Mouse (Mus musculus) neutrophil, adult 5-6 weeks (primary cell): ENCODE results near the gene Ripply3. TPM values are rescaled to one million over a fixed set of nuclear protein-coding genes. Genes with fewer than 3 reads are reported as not detected.
"Not testable (repeated sequence)": the region's sequence is repeated elsewhere in the genome, so short reads cannot be mapped to it uniquely, and the experiment has no call there.

Experiments used
- ATAC-seq: fragments of 151-379, 151-347 bp; 2 replicates; pipeline ENCODE4 v1.8.0; 2017; ENCODE audit warnings: mild to moderate bottlenecking, moderate TSS enrichment; ENCODE audit not compliant: insufficient number of reproducible peaks, poor library complexity, low FRiP score, severe bottlenecking; ENCODE audit errors: extremely low read depth
- total RNA-seq: library from RNA; stranded (forward); fragments of 200-1000 nt; gene quantifications from 2 replicates; pipeline ENCODE4 v1.2.3, GENCODE M21; 2017

The Ripply3 gene
- total RNA-seq, 1 experiment from 2014 or later, result not detected

DNA sequence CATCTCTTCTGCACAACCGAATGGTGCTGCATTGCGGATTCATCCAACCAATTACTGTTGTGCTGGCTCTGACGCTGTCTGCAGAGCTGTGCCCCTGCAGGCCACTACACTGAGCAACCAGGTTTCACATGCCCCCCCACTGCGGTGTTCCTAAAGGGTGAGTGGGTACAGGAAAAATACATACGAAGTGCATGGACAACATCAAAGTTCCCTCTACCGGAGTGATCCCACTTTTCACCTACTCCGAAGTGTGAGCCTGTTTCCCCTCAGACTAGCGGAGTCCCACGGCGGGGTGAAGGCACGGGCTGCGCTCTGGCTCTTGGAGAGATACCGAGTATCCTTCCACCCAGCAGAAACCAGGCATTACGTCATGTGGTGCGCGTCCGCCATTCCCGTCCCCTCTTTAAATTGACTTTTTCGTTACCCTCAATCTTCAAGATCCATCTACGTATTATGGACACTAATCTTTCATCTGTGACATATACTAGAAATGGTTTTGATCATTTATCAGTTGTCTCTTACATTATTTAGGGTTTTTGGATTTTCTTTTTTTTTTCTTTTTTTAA, 15.5 kb upstream of the Ripply3 start:
- peak; percentile 78 for ATAC-seq

DNA sequence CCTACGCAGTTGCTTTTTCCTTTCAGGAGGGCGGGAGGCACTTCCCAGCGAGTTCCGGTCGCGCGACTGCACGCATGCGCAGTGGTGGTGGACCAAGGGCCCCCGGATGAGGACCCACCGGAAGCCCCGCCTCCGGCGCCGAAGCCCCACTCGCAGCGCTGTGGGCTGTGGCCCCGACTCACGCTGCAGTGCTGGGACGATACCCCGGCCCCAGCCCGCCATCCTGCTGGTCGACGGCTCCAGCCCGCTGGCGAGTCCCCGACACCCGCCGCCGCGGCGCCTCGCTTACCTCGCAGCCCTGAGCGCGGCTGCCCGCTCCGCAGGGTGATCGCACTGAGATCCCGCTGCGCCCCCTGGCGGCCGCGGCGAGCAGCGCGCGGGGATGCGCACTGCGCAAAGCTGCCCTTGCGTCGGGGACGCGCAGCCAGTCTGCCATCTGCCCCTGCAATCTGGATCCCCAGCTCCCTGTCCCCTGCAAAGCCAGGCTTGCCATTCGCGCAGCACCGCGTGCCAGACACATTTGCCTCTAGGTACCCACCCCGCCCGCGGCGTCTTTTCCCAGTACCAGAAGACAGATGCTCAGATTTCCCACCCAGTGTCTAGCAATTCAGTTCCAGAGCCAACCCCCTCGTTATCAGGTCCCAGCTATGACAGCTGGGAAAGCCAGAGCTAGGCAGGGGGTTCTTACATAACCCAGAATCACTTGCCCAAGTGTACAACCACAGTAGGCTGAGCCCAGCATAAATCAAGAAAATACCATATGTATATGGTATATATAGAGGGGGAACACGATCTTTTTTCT, 14.8 kb upstream of the Ripply3 start, which contains the start of gene Hlcs:
Gene Hlcs, minus strand, starts transcription at position 343 of the 802 bp plus-strand sequence.
- ATAC-seq, result peak; percentile 71

DNA sequence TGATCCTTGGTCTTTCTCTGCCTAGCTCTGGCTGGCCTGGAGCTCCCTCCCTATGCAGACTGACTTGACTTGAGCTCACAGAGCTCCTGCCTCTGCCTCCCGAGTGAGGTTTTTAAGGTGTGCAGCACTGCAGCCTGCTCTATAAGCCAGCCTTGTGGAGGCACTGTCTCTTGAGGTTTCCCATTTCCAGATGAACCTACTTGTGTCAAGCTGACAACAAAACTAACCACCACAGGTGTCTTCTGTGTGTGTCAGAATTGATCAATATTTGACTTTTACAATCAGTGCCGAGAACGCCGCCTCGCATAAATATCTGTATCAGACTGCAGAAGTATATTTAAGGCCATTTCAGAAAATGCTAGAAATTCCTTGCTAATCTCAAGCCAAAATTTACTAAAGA, 13.6 kb upstream of the Ripply3 start:
- ATAC-seq, result no peak

DNA sequence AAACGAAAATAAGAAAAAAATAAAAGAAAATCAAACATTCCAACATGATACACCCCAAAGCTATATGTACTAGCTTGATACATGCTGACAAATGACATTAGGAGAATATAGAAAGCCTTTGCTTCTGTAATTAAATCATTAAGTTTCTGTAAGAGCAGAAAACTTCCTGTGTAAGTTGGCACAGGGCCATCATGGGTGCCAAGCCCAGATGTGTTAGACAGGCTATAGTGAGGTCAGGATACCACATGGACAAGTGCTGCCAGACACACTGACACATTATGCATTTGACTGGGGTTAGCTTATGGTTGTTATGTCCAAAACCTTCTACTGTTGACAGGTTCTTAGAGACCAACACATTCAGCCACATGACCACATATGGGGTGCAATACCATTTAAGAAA, 13.0 kb upstream of the Ripply3 start:
- no peak for ATAC-seq

DNA sequence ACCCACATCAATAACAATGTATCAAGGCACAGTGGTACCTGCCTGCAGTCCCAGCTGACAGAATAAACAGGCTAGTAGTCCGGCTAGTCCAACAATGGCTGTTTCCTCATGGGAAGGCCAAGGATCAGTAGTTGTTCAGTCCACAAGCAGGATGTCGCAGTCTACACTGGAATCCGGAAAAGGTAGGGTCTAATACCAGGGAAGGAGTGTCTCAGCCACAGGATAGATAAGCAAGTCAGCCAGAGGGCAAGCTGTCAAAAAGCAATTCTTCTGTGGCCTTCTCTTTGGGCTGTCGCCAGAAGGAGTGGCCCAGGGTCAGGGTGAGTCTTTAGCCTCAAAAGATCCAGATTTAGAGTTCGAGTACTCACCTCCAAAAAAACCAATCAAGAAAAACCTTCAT, 10.5 kb upstream of the Ripply3 start:
- no peak for ATAC-seq

DNA sequence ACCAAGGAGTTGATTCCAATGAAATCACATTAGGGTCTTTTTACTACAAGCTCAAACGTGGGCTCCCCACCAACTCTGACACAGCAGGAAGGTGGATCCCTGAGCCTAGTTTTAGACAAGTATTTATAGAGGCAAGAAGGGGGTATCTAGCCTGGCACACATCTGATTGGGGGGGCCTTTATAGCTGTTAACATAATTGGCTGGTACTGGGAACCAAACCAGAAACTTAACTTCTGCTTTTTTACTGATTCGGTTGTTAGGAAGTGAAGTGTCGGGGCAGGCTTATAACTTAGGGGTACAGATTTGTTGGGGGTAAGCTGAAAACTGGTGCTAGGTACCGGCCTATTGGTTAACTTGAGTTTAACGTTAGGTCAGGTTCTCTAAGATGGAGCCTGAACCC, 8.0 kb upstream of the Ripply3 start:
- no peak for ATAC-seq

DNA sequence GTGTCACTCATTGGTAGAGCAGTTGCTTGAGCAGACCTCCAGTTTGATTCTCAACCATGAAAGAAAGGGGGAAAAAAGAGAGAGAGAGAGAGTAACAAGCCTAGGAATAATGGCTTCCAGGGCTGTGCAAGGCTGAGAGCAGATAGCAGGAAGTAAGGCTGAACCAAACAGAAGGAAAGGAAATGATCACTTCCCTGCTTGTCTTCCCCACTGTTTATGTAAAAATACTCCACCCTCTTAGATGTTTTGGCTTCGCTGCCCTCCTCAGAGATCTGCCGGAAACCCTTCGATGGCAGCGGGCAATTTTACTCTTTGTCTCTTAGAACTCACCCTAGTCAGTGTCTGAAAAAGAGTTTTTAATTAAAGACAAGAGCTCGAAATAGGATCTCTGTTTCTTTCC, 4.5 kb upstream of the Ripply3 start:
- no peak for ATAC-seq

DNA sequence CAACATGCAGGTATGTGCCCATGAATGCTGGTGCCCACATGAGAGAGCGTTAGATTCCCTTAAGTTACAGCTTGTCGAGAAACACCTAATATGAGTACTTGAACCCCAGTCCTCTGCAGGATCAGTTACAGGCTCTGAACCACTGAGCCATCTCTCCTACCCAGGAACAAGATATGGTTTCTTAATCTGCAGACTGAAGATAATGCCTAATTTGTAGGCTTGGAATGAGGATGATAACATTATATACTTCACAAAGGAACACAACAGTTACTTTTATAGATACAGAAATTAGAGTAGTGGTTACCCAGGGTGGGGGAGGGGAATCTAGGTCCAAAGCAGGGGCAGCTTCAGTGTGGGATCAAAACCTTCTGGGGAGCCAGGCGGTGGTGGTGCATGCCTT, 2.2 kb upstream of the Ripply3 start:
- no peak for ATAC-seq

DNA sequence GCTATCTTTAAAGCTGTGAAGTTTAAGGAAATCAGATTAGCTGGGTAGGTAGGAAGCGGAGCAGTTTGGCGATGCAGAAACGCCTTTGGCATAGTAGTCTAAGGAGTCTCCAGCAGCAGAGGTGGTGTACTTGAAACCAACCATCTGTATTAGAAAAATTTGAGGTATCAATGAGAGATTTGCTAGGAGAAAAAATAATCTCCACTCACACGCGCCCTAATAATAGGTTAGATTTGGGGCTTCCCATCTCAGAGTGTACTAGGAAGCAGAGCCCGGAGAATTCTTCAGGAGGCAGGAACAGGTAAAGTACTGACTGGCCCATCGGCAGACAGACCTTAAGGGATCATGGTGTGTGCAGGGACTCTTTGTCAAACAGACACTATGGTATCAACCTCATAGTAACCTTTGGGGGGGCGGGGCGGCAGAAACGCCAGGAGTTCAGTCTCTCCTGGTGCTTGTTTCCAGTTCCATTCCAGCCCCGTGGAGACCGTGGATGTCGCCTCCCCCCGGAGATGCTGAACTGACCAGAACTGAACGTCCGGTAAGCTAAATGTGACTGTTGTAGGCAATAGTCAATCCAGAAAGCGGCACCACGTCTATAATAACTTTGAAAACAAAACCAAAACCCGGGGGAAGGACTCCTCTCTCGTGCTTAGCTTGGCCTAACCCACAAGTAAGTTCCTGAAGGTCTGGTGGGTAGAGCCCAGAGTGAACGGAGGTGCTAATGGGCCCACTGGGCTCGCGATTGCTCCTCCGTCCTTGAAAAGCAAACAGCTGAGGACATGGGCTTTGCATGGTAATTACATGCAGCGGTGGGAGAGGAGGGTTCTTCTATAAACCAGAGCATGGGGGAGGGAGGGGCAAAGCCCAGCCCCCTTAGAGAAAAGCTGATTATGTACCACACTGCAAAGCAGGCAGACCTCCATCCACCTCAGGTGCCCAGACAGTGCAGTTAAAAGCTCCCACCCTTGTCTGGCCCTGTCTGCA, 954 bp downstream of the Ripply3 start:
- no peak for ATAC-seq

DNA sequence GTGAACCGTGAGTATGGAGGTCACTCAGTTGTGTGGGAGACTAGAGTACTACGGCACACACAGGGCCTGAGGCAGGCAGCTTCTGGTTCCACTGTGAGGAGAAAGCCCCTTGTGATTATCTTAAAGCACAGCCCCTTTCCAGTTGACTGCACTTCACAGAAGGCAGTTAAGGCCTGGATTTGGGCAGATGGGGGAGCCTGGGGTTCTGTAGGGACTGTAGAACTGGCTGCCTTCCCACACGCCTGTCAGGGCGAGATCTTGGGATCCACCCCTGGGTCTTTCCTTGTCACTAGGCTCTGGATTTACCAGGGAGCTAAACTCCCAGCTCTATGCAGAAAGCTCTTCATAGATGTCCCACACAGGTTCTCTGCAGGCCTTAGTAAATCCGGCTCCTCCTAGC, 2.2 kb downstream of the Ripply3 start:
- no peak for ATAC-seq

DNA sequence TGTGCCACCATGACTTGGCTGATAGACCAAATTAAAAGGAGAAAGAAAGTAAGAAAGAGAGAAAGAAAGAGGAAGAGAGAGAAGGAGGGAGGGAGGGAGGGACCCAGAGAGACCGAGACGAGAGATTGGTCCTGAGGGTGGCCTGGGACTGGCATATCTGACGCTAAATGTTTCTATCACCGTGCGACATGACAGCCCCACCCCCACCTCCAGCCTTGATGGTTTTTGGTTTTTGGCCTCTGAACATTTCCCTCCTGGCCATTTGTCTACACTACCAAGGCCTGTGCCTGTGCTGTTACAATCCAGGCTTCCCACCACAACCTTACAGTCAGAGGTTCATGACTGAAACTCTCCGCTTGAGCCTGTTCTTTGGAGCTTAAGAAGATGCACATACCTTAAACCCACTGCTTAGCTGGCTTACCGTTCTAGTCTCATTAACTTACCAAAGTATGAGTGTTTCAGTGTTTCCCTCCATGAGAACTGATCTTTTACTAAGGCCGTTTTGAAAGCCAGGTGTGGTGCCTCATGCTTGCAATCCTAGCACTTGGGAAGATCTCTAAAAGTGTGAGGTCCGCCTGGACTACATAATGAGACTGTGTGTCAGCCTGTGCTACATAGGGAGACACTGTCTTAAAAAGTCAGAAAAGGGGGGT, 3.1 kb downstream of the Ripply3 start:
- no peak for ATAC-seq

DNA sequence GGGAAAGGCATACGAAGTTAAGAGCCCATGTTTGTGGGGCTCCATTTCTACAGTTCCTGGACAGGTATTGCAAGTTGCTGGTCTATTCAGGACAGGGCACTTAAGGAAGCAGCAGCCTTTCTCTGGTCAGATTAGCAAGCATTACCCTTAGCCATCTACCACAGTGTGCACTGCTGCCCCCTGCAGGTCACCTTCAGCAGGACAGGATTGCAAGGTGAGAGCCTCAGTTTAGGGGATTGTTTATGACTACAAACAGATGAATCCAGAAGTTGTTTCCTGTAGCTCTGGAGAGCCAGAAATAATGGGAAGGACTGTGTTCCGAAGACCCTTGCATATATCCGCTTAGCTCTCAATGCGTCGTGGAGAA, 3.6 kb downstream of the Ripply3 start:
- peak; percentile 70 for ATAC-seq

DNA sequence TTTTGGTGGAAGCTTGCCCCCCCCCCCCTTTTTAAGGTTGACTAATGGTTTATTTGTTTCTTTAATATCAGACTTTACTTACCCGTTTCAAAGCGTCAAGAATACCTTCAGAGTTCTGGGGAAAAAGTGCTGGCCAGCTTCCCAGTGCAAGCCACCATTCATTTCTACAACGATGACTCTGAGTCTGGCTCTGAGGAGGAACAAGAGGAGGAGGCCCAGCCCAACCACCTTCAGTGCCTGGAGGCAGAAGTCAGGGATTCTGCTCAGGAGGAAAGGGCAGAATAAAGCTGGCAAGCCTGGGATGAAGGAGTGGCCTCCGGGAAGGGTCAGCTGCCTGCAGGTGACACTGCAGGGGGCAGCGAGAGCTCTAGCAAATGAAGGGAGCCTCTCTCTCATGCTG, 7.4 kb downstream of the Ripply3 start:
- ATAC-seq, result no peak

DNA sequence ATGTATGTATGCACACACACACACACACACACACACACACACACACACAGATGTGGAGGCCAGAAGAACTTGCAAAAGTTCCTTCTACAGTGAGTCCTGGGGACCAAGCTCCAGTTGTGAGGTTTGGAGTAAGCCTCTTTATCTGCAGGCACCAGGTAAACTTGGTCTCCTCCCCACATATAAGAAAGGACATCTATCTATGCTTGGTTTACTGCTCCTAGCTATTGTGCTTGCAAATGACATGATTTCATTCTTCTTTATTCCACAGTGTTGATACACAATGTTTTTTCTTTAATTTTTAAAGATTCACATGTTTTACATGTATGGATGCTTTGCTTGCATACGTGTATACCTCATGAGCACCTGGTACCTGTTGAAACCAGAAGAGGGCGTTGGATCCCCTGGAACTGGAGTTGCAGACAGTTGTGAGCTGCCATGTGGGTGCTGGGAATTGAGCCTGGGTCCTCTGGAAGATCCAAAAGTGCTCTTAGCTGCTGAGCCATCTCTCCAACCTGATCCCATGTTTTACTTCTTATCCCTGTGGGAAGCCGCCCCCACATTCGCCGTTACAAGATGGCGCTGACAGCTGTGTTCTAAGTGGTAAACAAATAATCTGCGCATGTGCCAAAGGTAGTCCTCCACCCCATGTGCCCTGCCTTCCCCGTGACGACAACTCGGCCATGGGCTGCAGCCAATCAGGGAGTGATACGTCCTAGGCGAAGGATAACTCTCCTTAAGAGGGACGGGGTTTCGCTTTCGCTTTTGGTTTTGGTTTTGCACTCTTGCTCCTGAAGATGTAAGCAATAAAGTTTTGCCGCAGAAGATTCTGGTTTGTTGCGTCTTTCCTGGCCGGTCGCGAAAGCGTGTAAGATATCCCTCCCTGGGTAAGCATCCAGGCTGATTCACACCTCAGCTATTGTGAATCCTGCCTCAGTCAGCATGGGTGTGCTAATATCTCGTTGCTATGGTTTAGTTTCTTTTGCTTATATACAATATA, 11.2 kb downstream of the Ripply3 start:
- not testable (repeated sequence) for ATAC-seq

DNA sequence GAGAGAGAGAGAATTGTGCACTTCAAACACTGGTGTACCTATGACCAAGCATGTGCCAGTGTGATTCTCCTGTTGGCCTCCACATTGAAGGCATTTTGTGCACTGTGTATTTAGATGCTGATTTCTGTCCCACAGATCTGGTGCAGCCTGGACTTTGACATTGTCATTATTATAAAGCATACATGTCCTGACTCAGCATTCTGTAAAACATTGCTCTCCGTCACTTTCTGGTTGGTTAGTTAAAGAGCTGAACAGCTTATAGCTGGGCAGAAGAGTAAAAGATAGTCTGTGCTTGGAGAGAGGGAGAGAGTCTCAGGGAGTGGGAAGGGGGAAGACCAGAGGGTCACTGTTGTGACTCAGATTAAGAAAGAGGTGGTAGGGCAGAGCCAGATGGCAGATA, 17.5 kb downstream of the Ripply3 start:
- ATAC-seq, result no peak

DNA sequence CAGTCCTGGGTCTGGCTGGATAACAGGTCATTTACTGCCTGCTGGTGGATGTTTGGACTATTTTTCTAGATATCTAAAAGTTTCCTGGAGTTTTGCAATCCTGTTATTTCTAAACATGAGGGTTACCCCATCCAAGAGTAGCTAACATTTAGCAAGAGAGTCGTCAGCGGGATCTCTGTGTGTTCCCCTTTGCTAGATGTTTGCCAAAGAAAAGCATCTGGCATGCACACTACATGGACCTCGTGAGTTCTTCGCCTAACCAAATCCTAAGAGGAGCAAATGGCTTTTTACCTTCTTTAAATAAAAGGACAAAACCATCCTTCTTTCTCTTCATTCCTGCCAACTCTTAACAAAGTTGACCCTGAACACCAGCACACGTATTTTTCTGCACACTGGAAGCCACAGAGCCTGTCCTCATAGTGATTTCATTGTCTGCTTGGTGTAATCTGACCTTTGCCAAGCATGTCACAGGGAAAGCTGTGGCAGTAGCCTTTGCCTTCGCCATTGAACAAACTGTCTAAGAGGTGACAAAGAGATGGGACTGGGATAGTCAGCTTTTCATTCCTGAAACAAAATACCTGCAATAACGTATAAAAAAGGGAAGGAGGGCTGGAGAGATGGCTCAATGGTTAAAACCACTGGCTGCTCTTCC, 19.0 kb downstream of the Ripply3 start:
- no peak for ATAC-seq

DNA sequence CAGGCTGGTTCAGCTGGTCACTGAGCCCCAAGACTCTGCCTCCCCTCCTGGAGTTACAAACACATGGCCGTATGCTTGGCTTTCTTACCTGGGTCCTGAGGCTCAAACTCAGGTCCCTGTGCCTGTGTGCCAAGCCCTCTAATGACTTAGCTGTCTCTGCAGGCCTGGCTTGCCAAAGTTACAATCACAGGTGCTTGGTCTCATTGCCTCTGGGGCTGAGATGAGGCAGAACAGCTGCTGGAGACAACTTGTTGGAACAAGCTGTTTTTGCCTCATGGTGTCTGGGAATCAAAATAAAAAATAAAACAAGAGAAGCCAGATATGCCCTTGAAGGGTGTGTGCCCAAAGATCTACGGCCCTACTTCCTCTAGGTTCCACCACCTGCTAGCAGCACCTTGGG, 20.6 kb downstream of the Ripply3 start:
- ATAC-seq, result no peak
